Mouse (Mus musculus): ENCODE data around the gene Dlg5. TPM values are rescaled to one million over a fixed set of nuclear protein-coding genes. Genes with fewer than 3 reads are reported as not detected.

The Dlg5 gene
- polyA plus RNA-seq, 1 experiment from 2014 or later = 11.3 TPM

DNA sequence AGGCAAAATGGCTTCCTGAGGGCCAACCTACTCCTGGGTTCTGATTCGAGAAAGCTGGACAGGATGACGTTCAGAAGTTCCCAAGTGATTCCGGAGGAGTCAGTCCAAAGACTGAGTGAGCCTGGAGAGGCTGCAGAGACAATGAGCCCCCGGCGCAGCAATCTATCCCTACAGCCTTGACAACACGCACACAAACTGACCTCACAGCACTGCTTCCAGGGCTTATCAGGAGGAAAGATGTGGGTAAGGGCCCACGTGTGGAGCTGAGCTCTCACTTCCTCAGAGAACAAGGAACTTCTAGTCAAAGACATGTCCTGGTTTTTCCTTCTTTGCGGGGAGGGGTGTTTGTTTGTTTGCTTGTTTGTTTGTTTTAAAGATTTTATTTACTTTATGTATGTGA, 18.7 kb downstream of the Dlg5 start:
- H3K27me3 ChIP-seq (ENCODE audit: low read depth, poor library complexity, severe bottlenecking) = no peaks in the 10 kb centered on the region
- H3K4me1 ChIP-seq = peaks cover 15% of the 10 kb centered on the region
- no peaks in the 10 kb centered on the region for H3K36me3 ChIP-seq
- H3K4me3 ChIP-seq = no peak overlapping the region
- H3K9me3 ChIP-seq (replicated peaks) = no peaks in the 10 kb centered on the region
- DNase-seq (ENCODE audit: low spot score) = no peak
- no peak overlapping the region for H3K27ac ChIP-seq (replicated peaks)
- WGBS = 89% methylated on average over 8 of the region's 8 CpGs

GRCm38 (mm10) chr14:24226344-24226743, 19.4 kb downstream of the Dlg5 start:
- Histone ChIP-seq H3K27ac (replicated peaks) (no peak overlapping the region), H3K27me3 (ENCODE audit: low read depth, poor library complexity, severe bottlenecking) (no peaks in the 10 kb centered on the region), H3K9me3 (replicated peaks) (no peaks in the 10 kb centered on the region), H3K4me3 (no peak overlapping the region), H3K36me3 (no peaks in the 10 kb centered on the region), H3K4me1 (peaks cover 15% of the 10 kb centered on the region)
- no peak for DNase-seq (ENCODE audit: low spot score)
- WGBS = 91% methylated on average over 2 of the region's 2 CpGs

- 34% methylated on average over 3 of the region's 3 CpGs for WGBS
- no peak overlapping the region for H3K4me3 ChIP-seq
- no peaks in the 10 kb centered on the region for H3K36me3 ChIP-seq
- H3K27me3 ChIP-seq (ENCODE audit: low read depth, poor library complexity, severe bottlenecking) = no peaks in the 10 kb centered on the region
- H3K9me3 ChIP-seq (replicated peaks) = no peaks in the 10 kb centered on the region
- no peak overlapping the region for H3K27ac ChIP-seq (replicated peaks)
- peaks cover 43% of the 10 kb centered on the region for H3K4me1 ChIP-seq
- DNase-seq (ENCODE audit: low spot score) = no peak
Measured at GRCm38 (mm10) chr14:24222759-24223158, 23.0 kb downstream of the Dlg5 start.

DNA sequence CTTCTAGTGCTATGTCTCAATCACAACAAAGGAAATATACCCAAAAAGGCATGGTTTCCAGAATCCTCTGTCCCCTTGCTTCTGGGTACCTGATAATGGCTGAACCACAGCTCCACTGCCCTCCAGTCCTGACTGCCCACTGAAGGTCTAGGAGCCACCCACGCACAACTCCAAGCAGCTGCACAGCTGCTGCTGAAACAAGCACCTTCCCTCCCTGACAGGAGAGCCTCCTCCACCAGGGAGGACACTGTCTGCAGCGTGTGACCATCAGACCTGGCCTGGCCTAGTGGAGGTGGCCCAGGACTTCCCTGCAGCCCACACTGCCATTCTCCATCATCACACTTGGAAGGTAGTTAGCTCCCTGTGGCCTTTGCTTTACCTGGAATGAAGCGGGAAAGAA, 23.4 kb downstream of the Dlg5 start:
- DNase-seq (ENCODE audit: low spot score) = no peak
- Histone ChIP-seq H3K4me1 (peaks cover 46% of the 10 kb centered on the region), H3K4me3 (no peak overlapping the region), H3K36me3 (no peaks in the 10 kb centered on the region), H3K27me3 (ENCODE audit: low read depth, poor library complexity, severe bottlenecking) (no peaks in the 10 kb centered on the region), H3K27ac (replicated peaks) (no peak overlapping the region), H3K9me3 (replicated peaks) (no peaks in the 10 kb centered on the region)
- WGBS = 74% methylated on average over 3 of the region's 3 CpGs

- DNase-seq (ENCODE audit: low spot score) = no peak
- H3K27ac ChIP-seq (replicated peaks) = no peak overlapping the region
- 76% methylated on average over 8 of the region's 8 CpGs for WGBS
- peaks cover 74% of the 10 kb centered on the region for H3K4me1 ChIP-seq
- H3K9me3 ChIP-seq (replicated peaks) = no peaks in the 10 kb centered on the region
- no peaks in the 10 kb centered on the region for H3K36me3 ChIP-seq
- no peak overlapping the region for H3K4me3 ChIP-seq
- no peaks in the 10 kb centered on the region for H3K27me3 ChIP-seq (ENCODE audit: low read depth, poor library complexity, severe bottlenecking)
Measured at GRCm38 (mm10) chr14:24217362-24217722, 28.4 kb downstream of the Dlg5 start.

GRCm38 (mm10) chr14:24216678-24217361, 28.9 kb downstream of the Dlg5 start:
- Histone ChIP-seq H3K4me1 (peaks cover 78% of the 10 kb centered on the region), H3K27me3 (ENCODE audit: low read depth, poor library complexity, severe bottlenecking) (no peaks in the 10 kb centered on the region), H3K4me3 (no peak overlapping the region), H3K27ac (replicated peaks) (0 out of 2 replicates have a peak overlapping the region, but pooled peaks have one; percentile 38), H3K36me3 (no peaks in the 10 kb centered on the region), H3K9me3 (replicated peaks) (no peaks in the 10 kb centered on the region)
- DNase-seq (ENCODE audit: low spot score) = no peak
- WGBS = 69% methylated on average over 11 of the region's 11 CpGs

- Histone ChIP-seq H3K36me3 (no peaks in the 10 kb centered on the region), H3K9me3 (replicated peaks) (no peaks in the 10 kb centered on the region), H3K4me3 (no peak overlapping the region), H3K27me3 (ENCODE audit: low read depth, poor library complexity, severe bottlenecking) (no peaks in the 10 kb centered on the region), H3K27ac (replicated peaks) (no peak overlapping the region), H3K4me1 (peaks cover 82% of the 10 kb centered on the region)
- WGBS = 63% methylated on average over 4 of the region's 4 CpGs
- no peak for DNase-seq (ENCODE audit: low spot score)
Measured at GRCm38 (mm10) chr14:24216064-24216463, 29.7 kb downstream of the Dlg5 start.

DNA sequence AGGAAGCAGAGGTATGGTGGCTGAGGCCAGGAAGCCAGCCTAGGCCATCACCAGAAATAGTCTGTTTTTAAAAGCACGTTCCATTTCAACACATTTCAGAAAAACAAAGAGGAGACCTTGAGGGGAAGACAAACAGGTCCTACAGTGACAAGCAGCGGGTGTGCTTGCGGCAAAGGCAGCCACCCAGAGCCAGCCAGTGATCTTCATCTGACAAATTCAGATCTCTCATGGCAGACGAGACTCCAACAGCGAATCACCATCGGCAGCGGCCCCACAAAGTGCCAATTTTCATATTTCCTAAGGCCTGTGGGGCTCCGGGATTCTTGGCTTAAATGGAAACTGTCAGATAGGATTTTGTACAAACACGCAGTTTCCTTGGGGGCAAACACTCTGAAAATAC, 31.3 kb downstream of the Dlg5 start:
- Histone ChIP-seq H3K27ac (replicated peaks) (no peak overlapping the region), H3K4me1 (peaks cover 68% of the 10 kb centered on the region), H3K27me3 (ENCODE audit: low read depth, poor library complexity, severe bottlenecking) (no peaks in the 10 kb centered on the region), H3K36me3 (no peaks in the 10 kb centered on the region), H3K9me3 (replicated peaks) (no peaks in the 10 kb centered on the region), H3K4me3 (no peak overlapping the region)
- DNase-seq (ENCODE audit: low spot score) = no peak
- 75% methylated on average over 9 of the region's 9 CpGs for WGBS

DNA sequence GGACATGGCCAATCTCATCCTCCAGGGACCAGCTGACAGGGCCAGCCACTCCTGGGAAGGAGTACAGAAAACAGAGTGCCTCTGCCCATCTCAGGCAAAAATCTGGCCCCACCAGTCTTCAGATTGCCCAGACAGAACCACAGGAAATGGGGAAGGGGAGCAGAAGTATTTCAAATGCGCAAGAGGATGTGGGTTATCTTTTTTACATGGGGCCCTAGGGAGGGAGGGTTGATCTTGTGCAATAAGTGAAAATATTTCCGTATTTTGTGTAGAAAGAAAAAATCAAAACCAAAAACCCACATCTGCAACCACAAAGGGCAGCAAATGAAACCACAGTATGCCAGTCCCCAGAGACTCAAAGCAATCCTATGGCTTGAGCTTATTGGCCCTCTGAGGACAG, 32.4 kb downstream of the Dlg5 start:
- H3K4me3 ChIP-seq = no peak overlapping the region
- WGBS = 89% methylated on average over 2 of the region's 2 CpGs
- no peaks in the 10 kb centered on the region for H3K9me3 ChIP-seq (replicated peaks)
- H3K27me3 ChIP-seq (ENCODE audit: low read depth, poor library complexity, severe bottlenecking) = no peaks in the 10 kb centered on the region
- 0 out of 2 replicates have a peak overlapping the region, but pooled peaks have one; percentile 17 for H3K27ac ChIP-seq (replicated peaks)
- DNase-seq (ENCODE audit: low spot score) = no peak
- no peaks in the 10 kb centered on the region for H3K36me3 ChIP-seq
- H3K4me1 ChIP-seq = peaks cover 57% of the 10 kb centered on the region

DNA sequence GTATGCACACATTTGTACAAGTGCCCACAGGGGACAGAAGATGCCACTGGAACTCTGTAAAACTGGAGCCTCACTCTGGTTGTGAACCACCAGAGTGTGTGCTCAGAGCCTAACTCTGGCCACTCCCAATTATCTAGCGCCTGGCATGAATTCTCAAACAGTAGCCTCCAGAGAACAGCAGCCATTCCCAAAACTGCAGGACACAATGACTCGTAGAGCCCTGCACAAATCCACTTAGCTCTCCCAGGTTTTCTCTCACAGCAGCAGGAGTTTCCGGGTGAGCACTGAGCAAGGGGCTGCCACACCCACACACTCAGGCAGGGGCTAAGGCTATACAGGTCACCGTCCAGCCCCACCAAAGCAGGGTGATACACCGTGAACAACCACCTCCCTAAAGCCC, 32.9 kb downstream of the Dlg5 start:
- 52% methylated on average over 5 of the region's 5 CpGs for WGBS
- DNase-seq (ENCODE audit: low spot score) = no peak
- Histone ChIP-seq H3K27me3 (ENCODE audit: low read depth, poor library complexity, severe bottlenecking) (no peaks in the 10 kb centered on the region), H3K27ac (replicated peaks) (0 out of 2 replicates have a peak overlapping the region, but pooled peaks have one; percentile 17), H3K4me1 (peaks cover 57% of the 10 kb centered on the region), H3K4me3 (no peak overlapping the region), H3K36me3 (no peaks in the 10 kb centered on the region), H3K9me3 (replicated peaks) (no peaks in the 10 kb centered on the region)

- H3K4me3 ChIP-seq = no peak overlapping the region
- H3K4me1 ChIP-seq = peaks cover 53% of the 10 kb centered on the region
- no peak for DNase-seq (ENCODE audit: low spot score)
- H3K27me3 ChIP-seq (ENCODE audit: low read depth, poor library complexity, severe bottlenecking) = no peaks in the 10 kb centered on the region
- no peaks in the 10 kb centered on the region for H3K36me3 ChIP-seq
- no peaks in the 10 kb centered on the region for H3K9me3 ChIP-seq (replicated peaks)
- H3K27ac ChIP-seq (replicated peaks) = no peak overlapping the region; the same call in 1 of the 2 replicates
- 87% methylated on average over 13 of the region's 13 CpGs for WGBS
Measured at GRCm38 (mm10) chr14:24207360-24207752, 38.4 kb downstream of the Dlg5 start.

GRCm38 (mm10) chr14:24206736-24207359, 38.9 kb downstream of the Dlg5 start:
- no peaks in the 10 kb centered on the region for H3K9me3 ChIP-seq (replicated peaks)
- no peak for DNase-seq (ENCODE audit: low spot score)
- WGBS = 69% methylated on average over 12 of the region's 12 CpGs
- no peak overlapping the region for H3K4me3 ChIP-seq
- no peak overlapping the region; the same call in 1 of the 2 replicates for H3K27ac ChIP-seq (replicated peaks)
- no peaks in the 10 kb centered on the region for H3K27me3 ChIP-seq (ENCODE audit: low read depth, poor library complexity, severe bottlenecking)
- H3K4me1 ChIP-seq = peaks cover 48% of the 10 kb centered on the region
- H3K36me3 ChIP-seq = no peaks in the 10 kb centered on the region

DNA sequence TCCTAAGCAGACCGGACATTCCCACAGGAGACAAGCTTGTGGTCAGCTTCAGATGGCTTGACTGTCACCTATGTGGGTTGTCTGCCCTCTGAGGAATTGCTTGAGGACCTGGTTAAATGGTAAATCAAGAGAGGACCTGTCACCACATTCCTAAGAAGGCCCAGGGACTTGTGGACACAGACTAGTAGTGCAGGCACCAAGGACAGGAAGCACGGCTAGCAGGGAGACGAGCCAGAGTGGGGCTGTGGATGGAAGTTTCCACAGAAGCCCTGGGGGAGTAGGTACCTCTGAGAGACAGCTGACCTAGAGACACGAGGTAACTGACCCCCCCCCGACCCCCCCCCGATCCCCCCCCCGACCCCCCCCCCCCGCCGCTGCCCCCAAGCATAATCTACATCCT, 39.4 kb downstream of the Dlg5 start:
- no peak for DNase-seq (ENCODE audit: low spot score)
- WGBS = 50% methylated on average over 7 of the region's 9 CpGs
- H3K4me1 ChIP-seq = peaks cover 44% of the 10 kb centered on the region
- no peak overlapping the region for H3K4me3 ChIP-seq
- peak overlapping the region; percentile 63 for H3K27ac ChIP-seq (replicated peaks)
- H3K27me3 ChIP-seq (ENCODE audit: low read depth, poor library complexity, severe bottlenecking) = no peaks in the 10 kb centered on the region
- H3K9me3 ChIP-seq (replicated peaks) = no peaks in the 10 kb centered on the region
- no peaks in the 10 kb centered on the region for H3K36me3 ChIP-seq
